Mouse (Mus musculus) 3134 (cell line): Measurements from ENCODE around the gene Smu1.
A peak's percentile ranks its signal among the peaks of the same experiment; 100 is the strongest.

Experiments
- DNase-seq: peaks from one replicate; pipeline ENCODE4 v3.0.0-alpha.2; 2011; ENCODE audit warnings: low spot score; ENCODE audit not compliant: insufficient read length; ENCODE audit errors: extremely low read depth

Smu1 gene

DNA sequence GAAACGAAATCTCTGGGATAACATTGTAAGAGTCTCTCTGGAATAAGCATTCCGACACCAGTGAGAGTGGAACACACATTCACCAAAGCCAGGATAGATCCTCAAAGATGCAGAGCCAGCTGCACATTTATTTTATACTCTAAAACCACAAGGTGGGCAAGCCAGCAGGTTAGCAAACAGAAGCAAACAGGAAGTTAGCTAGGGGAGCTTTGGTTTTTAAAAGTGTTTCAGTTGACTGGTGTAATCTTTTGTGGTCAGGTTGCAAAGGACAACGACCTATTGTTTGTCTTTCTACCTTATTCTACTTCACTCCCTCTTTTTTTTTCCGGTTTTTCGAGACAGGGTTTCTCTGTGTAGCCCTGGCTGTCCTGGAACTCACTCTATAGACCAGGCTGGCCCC, 2.2 kb upstream of the Smu1 start:
- no peak for DNase-seq

- no peak for DNase-seq
Measured at GRCm38 (mm10) chr4:40757157-40757779, 455 bp downstream of the Smu1 start.

- no peak for DNase-seq
Measured at GRCm38 (mm10) chr4:40735351-40735750, 22.4 kb downstream of the Smu1 start.

DNA sequence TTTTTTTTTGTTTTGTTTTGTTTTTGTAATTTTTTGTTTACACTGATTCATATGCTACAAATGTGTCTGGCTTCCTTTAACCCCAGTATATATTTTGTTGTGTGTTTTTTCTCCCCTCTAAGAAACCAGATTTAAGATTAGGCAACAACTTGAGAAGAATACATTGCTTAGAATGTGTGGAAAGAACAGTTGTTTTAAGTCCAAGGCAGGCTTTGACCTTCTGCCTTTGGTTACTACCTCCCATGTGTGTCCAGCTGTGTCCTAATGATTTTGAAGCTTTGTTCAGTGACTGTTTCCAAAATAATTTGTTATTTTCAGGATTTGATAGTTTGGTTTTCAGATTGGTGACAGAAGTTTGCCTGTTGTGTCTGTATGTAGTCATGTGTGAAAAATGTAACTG, 26.5 kb downstream of the Smu1 start:
- no peak for DNase-seq

DNA sequence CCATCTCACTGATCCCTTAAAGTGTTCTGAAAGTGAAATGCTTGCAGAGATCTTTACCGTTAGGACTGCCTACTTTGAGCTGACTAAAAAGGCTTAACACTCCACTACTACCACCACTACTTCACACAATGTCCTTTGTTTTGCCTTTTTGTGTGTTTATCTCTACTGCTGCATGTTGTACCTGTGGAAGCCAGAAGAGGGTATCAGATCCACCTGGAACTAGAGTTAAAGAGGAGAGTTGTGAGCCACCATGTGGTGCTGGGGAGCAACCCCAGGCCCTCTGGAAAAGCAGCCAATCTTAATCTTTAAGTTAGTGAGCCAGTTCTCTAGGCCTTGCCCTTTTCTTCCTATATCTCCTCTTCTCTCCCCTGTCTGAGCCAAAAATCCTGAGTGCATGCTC, 30.5 kb downstream of the Smu1 start:
- DNase-seq, result no peak

DNA sequence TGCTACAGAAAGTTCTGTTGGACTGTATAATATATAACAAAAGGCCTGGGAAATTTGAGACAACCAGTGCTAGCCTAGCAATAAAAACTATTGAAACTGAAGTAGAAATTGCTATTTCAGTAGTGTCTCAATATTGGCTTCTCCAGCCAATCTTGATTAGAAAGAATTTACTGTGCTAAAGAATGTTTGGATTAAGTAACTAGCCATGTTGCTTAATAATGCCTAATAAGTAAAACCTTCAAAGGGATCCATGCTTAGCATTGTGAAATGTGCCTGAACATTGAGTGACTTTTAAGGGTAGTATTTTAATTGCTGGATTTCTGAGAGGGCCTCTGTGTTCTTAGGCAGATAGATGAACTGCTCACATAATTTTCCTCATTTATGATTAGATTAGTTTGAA, 32.2 kb downstream of the Smu1 start:
- no peak for DNase-seq

- DNase-seq, result no peak
Measured at GRCm38 (mm10) chr4:40725141-40725540, 32.6 kb downstream of the Smu1 start.

- DNase-seq, result no peak
Measured at GRCm38 (mm10) chr4:40722687-40723460, 34.8 kb downstream of the Smu1 start.

DNA sequence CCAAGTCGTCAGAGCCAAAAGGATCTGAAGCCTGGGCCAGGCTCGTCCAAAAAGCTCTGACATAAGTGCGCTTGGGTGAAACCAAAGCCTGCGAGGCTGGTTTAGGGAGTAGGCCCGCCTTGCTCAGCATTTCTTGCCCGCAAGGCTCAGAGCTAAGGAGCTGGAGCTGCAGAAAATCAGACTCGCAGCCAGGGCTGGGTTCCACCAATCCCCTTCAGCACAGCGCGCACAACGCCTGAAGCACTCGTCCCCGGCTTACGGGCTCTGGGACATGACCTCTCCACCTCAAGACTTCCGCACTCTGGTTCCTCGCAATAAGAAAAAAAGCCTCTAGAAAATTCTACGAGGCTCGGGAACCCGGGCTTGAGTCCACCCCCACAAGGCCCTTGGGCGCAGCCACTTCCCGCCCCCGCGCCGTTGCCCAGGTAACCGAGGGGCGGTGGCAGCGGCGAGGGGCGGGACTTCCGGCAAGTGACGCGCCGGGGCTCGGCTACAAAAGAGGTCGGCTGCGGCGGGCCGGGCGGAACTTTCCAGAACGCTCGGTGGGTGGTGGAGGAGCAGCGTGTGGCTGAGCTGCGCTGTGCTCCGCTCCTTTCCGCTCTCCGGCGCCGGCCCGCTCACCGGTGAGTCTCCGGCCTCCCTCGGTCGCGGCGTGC, 35.6 kb downstream of the Smu1 start, which contains the start of gene Dnaja1:
Gene Dnaja1, plus strand, starts transcription at position 140 of the 656 bp plus-strand sequence.
- peak; percentile 98 for DNase-seq

DNA sequence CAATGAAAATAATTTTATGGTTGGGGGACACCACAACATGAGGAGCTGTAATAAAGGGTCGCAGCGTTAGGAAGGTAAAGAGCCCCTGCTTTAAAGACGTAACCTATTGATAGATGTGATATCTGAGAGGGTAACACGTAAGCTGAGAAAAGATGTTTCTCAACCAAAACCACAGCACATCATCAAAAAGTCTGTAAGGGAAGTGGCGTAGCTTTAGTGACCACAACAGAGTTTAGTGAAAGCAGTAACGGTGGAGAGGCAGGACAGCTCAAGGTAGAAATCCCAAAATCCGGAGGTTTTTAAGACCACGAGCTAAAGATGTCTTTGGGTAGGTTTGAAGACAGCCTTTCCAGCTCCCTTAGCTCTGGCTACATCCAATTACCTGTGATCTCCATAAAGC, 36.8 kb downstream of the Smu1 start:
- DNase-seq, result no peak

DNA sequence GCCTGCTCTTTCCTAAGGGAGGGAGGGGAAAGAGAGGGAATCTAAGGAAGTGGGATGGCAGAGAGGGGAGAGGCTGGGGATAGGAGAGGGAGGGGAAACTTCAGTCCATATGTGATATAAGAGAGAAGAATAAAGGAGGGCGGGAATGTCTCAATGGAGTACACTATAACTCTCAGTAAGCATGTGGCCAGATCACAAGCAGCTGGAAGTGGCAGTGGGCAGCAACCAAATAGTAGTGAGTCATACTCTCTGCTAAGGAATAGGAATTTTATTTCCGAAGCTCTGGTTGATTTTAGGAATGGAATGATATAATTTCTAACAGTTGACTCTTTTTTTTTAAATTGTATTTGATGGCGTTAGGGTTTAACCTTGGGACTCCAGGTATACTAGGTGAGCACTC, 40.6 kb downstream of the Smu1 start:
- DNase-seq, result no peak

GRCm38 (mm10) chr4:40703710-40704275, 53.9 kb downstream of the Smu1 start:
- DNase-seq, result no peak

- DNase-seq, result peak; percentile 92
Measured at GRCm38 (mm10) chr4:40702797-40703709, 54.7 kb downstream of the Smu1 start, which contains the start of gene Aptx. Aptx (minus strand) TSS chr4:40703194.

DNA sequence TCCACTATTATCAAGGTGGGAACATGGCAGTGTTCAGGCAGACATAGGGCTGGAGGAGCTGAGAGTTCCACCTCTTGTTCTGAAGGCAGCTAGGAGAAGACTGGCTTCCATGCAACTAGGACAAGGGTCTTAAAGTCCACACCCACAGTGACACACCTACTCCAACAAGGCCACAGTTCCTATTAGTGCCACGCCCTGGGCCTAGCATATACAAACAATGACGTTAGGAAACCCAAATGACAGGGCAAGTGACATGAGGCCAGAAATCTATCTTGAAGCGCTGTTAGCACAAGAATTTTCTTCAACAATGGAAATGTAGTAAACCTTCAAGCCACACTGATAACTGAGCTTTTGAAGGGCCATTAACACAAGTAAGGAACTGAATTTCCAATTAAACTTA, 55.9 kb downstream of the Smu1 start:
- no peak for DNase-seq

DNA sequence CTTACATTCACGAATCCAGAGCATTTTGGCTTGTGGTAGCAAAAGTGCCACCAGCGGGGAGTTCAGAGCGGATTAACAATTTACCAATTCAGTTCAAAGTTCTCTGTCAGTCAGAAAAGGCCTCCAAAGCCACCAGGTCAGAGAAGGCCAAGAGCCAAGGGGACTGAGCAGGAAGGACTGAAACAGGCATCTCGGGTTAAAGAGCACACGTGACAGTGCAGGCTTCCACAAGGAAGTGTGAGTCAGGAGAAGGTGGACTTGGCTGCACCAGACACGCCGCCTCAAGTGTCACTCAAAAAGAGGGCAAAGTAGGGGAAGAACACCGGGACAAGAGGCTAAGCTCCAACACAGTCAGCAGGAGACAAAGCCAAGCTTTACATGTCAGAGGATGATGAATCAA, 57.5 kb downstream of the Smu1 start:
- peak; percentile 64 for DNase-seq

- no peak for DNase-seq
Measured at GRCm38 (mm10) chr4:40697059-40697458, 60.7 kb downstream of the Smu1 start.

DNA sequence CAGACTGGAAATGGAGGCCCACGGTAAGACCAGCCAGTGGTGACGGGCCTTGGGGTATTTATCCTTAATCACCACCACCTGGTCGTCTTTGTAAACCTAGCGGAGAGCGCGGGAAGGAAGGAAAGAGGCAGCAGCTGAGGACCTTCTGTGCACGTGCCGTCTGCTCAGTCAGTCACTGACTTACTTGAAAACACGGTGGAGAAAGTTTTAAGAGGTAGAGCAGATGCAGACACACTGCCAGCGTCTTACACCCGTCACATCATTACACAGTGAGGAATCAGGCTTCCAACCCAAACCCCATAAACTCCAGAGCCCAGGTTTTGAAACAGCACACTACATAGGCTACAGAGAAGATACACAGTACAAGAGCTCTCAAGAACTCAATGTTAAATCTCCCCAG, 66.6 kb downstream of the Smu1 start:
- DNase-seq, result no peak
